Mouse (Mus musculus) 3T3-L1 (cell line): ENCODE measurements around the gene Elane.

Source experiments
- DNase-seq: peaks from one replicate; pipeline ENCODE4 v3.0.0-alpha.2; 2015; ENCODE audit warnings: low read depth, low spot score

Elane gene

GRCm38 (mm10) chr10:79857894-79858293 lies 28.2 kb upstream of the Elane start:
- no peak for DNase-seq

DNA sequence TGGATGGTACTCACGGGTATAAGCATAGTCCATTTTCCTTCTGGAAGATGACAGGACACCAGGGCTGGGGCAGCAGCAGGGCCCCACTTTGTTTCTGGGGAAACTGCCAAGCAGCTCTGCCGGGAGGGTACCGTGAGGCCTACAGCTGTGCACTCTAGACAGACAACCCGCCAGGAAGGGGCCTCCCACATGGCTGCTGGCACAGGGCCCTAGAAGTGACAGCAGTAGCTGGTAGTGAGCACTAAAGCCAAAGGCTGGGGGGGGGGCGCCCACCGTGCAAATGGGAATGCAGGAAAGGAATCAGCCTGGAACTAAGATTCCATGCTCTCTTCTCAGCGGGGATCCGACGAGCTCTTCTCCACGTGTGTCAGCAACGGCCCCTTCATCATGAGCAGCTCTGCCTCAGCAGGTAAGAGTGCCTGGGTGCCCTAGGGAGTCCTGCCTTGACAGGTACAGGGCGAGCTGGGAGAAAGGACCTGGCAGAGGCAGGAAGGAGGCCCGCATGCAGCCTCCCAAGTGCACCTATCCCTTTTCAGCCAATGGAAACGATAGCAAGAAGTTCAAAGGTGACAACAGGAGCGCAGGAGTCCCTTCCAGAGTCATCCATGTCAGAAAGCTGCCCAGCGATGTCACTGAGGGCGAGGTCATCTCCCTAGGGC lies 27.5 kb upstream of the Elane start:
- DNase-seq, result peak; percentile 72

- DNase-seq, result peak; percentile 32
Measured at GRCm38 (mm10) chr10:79859116-79859515, 26.9 kb upstream of the Elane start.

DNA sequence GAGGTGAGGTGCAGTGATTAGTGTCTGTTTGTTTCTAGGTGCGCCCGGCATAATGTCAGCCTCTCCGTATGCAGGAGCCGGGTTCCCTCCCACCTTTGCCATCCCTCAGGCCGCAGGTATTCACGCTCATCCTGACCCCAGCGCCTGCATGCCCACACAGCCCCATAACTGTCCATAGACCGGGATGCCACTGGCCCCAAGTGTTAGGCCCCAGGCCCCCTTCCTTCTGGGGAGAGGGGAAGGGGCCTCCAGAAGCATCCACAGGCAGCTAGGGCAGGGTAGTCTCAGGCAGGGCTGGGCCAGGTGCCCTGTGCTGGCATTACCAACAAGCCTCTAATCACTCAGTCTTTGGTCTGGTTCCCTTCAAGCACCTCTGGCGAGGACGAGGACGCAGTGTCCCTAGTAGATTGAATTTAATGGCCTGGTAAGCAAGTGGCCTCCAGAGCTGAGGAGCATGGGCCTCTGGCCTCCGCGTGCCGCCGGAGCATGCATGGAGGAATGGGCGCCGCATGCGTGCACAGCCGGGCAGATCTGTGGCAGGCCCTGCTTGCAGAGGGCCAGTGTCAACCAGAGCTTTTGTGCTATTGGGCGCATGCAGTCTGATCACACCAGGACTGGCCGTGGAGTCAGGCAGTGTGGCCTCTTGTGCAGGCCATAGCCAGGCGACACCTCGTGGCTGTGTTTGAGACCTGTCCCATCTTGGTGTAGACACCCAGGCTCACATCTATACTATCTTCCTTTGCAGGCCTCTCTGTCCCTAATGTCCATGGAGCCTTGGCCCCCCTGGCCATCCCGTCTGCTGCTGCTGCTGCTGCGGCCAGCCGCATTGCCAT lies 25.8 kb upstream of the Elane start:
- no peak for DNase-seq

- no peak for DNase-seq
Measured at GRCm38 (mm10) chr10:79861230-79862048, 24.6 kb upstream of the Elane start.

- no peak for DNase-seq
Measured at GRCm38 (mm10) chr10:79862049-79862788, 23.8 kb upstream of the Elane start.

DNA sequence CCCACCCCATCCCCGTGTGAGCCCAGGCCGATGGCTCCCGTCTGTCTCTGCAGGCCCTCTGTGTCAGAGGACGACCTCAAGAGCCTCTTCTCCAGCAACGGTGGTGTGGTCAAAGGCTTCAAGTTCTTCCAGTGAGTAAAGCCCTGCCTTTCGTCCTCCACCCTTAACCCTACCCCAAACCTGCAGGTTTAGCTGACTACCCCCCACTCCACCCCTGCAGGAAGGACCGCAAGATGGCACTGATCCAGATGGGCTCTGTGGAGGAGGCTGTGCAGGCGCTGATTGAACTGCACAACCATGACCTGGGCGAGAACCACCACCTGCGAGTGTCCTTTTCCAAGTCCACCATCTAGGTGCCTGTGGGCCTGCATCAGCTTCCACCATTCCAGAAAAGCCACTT lies 23.1 kb upstream of the Elane start:
- no peak for DNase-seq

DNA sequence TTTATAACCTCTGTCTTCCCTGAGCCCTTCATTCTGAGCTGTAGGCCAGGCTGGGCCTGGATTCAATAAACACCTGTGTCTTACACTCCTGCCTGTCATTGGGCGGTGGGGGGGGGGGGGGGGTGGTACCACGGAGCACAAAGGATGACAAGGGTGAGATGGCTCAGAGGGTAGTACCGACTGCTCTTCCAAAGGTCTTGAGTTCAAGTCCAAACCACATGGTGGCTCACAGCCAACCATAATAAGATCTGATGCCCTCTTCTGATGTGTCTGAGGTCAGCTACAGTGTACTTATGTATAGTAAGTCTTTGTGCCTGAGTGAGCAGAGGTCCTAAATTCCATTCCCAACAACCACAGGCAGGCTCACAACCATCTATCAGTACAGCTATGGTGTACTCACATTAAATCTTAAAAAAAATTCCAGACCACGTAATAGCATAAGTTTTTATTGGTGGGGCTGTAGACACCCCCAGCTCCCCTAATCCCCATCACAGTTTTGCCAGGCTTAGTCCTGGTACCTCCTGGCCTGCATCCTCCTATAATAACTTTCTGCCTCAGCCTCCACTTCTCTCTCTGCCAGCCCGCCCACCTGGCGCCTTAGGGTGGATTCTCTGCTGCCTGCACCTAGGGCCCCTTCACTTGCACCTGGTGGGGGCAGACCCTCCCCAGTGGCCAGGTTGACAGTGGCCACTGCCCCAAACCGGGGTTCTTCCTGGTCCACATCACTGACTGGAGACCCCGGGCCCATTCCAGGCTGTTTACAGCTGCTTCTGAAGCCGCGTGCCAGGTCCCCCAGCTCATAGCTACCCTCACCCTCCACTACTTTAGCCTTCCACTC lies 21.5 kb upstream of the Elane start:
- peak; percentile 76 for DNase-seq

DNA sequence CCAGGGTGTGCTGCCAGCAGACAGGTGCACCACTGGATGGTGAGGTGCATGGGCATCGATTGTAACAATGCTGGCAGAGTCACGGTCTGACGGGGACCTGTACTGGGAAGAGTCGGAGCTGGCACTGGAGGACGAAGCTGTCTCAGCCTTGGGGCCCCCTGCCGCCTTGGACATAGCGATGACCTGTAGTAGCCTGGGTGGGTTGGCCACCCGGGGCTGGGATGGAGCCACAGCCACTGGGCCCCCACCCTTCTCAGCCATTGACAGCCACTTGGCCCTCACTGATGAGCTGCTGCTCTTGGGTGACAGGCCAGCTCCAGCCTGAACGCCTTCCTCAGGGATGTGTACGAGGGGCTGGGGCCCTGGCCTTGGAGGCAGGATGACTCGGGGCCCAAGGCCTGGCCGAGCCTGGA lies 20.9 kb upstream of the Elane start:
- DNase-seq, result peak; percentile 20

- DNase-seq, result peak; percentile 26
Measured at GRCm38 (mm10) chr10:79865801-79866295, 20.2 kb upstream of the Elane start.

GRCm38 (mm10) chr10:79866601-79867000 lies 19.4 kb upstream of the Elane start:
- DNase-seq, result no peak

GRCm38 (mm10) chr10:79871845-79872244 lies 14.2 kb upstream of the Elane start:
- DNase-seq, result no peak

DNA sequence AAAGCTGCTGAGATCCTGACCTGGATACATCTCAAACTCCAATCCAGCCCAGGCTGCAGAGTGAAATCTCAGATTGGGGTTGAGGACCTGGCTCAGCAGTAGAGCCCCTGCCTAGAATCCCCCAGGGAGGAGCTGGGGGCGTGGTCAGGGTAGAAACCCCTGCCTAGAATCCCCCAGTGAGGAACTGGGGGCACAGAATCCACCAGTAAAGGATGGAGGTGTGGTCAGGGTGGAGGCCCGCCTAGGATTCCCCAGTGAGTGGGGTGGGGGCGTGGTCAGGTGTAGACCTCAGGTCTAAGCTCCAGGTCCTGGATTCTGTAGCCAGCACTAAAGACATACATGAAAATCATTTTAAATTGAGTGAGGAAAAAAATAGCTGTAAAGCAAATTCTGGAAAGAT lies 13.2 kb upstream of the Elane start:
- DNase-seq, result no peak

GRCm38 (mm10) chr10:79873313-79873712 lies 12.7 kb upstream of the Elane start:
- DNase-seq, result no peak

GRCm38 (mm10) chr10:79873715-79874289 lies 12.2 kb upstream of the Elane start:
- DNase-seq, result no peak

DNA sequence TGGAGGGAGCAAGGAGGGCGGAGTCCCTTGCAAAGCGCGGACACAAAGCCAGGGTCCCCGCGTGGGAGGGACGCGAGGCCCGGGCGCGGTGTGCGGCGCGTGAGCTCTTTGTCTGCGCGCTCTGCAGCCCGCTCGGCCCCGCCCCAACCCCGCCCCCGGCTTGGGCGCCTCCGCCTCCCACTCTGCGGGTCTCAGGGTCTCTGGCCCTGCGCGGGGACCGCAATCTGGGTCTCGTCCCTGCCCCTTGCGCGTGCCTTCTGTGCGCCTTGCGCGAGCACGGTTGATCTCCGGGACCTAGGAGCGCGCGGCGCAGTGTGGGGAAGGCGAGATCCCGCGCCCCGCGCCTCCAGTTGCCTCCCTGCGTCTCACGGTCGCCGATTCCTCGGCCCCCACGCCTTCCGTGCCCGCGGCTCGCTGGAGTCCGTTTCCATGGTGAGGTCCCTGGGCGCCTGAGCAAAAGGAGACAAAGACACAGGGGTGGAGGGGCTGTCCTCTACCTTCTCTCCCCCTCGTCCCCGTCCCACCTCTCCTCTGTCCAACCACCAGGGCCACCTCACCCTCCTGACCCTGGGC lies 11.7 kb upstream of the Elane start, which contains the start of the genes Prtn3 and Plppr3:
TSS of gene Prtn3 (plus strand) at position 187 of the 573 bp plus-strand sequence.
TSS of gene Plppr3 (minus strand) at position 345 of the 573 bp plus-strand sequence.
- DNase-seq, result no peak

DNA sequence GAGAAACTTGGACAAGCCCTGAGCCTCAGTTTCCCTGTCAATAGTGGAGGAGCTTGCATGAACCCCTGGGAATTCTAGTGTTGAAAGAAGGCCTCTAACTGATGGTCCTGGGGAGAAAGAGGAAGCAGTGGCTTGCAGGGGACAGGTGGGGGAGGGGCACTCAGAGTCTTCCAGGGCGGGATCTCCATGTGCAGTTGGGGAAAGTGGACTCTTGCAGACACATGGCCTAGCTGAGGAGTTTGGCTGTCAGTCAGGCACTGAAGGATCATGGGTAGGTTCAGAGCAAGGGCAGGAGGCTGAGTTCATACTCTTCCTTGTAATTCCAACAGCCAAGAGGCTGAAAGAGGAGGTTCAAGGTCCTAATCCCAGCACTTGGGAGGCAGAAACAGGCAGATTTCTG lies 8.9 kb upstream of the Elane start:
- DNase-seq, result no peak

GRCm38 (mm10) chr10:79877757-79878156 lies 8.3 kb upstream of the Elane start:
- DNase-seq, result no peak

DNA sequence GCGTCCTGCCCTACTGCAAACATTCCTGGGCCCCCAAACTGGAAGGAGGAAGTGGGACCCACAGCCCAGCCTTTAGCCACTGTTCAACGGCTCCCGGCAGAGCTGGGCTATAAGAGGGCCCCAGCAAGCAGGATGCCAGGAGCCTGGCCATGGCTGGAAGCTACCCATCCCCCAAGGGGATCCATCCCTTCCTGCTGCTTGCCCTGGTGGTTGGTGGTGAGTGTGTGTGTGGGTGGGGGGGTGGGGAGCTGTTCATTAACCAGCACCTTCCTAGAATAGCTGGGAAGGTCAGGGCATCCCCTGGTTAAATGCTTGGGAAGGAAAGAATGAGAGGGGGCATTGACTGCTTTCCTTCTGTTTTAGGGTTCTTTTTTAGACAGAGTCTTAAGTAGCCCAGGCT lies 6.5 kb upstream of the Elane start:
- no peak for DNase-seq

- no peak for DNase-seq
Measured at GRCm38 (mm10) chr10:79880721-79881120, 5.3 kb upstream of the Elane start.
